Mouse (Mus musculus) kidney, adult 2 months (tissue): ENCODE results near the gene H2-K1.

Experiments
- CTCF ChIP-seq: fragments of 200-500 bp; conservative IDR thresholded peaks from 2 replicates; pipeline ENCODE4 v1.5.1; 2011; ENCODE audit warnings: low read depth, mild to moderate bottlenecking, control low read depth, low read length, moderate library complexity, mixed read lengths; ENCODE audit not compliant: insufficient read depth, insufficient read length
- POLR2A ChIP-seq: fragments of 200-500 bp; IDR thresholded peaks from one replicate; pipeline ENCODE4 v1.6.1; 2011; ENCODE audit warnings: low read depth, low read length, control low read depth

DNA sequence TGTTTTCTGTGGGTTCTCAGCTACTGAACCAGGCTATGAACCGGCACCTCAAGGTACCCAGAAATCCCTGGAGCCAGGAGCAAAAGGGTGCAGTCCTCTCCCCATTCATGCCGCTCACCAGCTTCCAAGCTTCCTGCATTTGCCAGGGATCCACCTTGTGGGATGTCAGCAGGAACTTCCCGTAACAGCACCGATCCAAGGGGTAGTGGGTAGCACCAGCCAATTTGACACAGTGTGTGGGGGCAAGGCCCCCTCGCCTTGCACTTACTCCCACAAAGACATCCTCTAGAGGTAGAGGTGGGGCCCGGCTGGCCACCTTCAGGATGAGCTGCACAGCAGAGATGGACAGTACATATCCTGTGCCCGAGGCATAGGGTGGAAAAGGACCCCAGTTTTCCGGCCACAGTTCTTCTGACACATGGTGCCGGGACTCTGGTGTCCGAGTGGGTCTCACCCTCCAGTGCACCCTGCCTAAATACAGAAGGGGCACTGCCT, 50.0 kb downstream of the H2-K1 start:
- TF ChIP-seq CTCF, result no peak
- TF ChIP-seq POLR2A, result no peak
